Mouse (Mus musculus) small intestine, adult 2 months (tissue): Measurements from ENCODE around the gene Nmur1. TPM values are rescaled to one million over a fixed set of nuclear protein-coding genes. Genes with fewer than 3 reads are reported as not detected.

Experiments used
- H3K27ac ChIP-seq: fragments of 200-500 bp; 2 replicates; pipeline ENCODE4 v1.5.1; 2012; ENCODE audit warnings: low read depth, low read length, control low read depth, inconsistent platforms; ENCODE audit not compliant: insufficient read depth
- H3K27me3 ChIP-seq: fragments of 200-500 bp; 2 replicates; pipeline ENCODE4 v1.6.1; 2012; ENCODE audit warnings: mild to moderate bottlenecking, moderate library complexity, low read length, inconsistent platforms; ENCODE audit not compliant: control insufficient read depth, insufficient read depth
- H3K36me3 ChIP-seq: fragments of 200-500 bp; 2 replicates; pipeline ENCODE4 v1.6.1; 2012; ENCODE audit warnings: mild to moderate bottlenecking, low read length, control low read depth, inconsistent platforms; ENCODE audit not compliant: control insufficient read depth, insufficient read depth
- H3K4me1 ChIP-seq: fragments of 200-500 bp; 2 replicates; pipeline ENCODE4 v1.6.1; 2012; ENCODE audit warnings: low read length, inconsistent platforms, mixed read lengths; ENCODE audit not compliant: control insufficient read depth, insufficient read depth, insufficient read length
- H3K4me3 ChIP-seq: fragments of 200-500 bp; 2 replicates; pipeline ENCODE4 v1.5.1; 2012; ENCODE audit warnings: low read depth, mild to moderate bottlenecking, control low read depth, inconsistent platforms, low read length, moderate library complexity
- CTCF ChIP-seq: fragments of 200-500 bp; IDR thresholded peaks from 2 replicates; pipeline ENCODE4 v1.5.1; 2012; ENCODE audit warnings: low read depth, mild to moderate bottlenecking, control low read depth, inconsistent platforms, low read length, moderate library complexity, mixed read lengths; ENCODE audit not compliant: insufficient replicate concordance, insufficient read length; ENCODE audit errors: extremely low read depth
- POLR2A ChIP-seq: fragments of 200-500 bp; IDR thresholded peaks from 2 replicates; pipeline ENCODE4 v1.6.1; 2012; ENCODE audit warnings: low read depth, mild to moderate bottlenecking, control low read depth, inconsistent platforms, low read length, moderate library complexity
- WGBS: fragments of 180-500 bp; shearing (Covaris S2); methylation state at CpG from one replicate; pipeline ENCODE4 v1.1.7; 2018; 5-methylcytosine and 5-hydroxymethylcytosine counted together
- polyA plus RNA-seq: library from polyadenylated mRNA; depleted of rRNA; stranded (reverse); fragments of >200 nt; gene quantifications from 2 replicates; pipeline ENCODE4 v1.2.3, GENCODE M21; 2012

Gene Nmur1
- polyA plus RNA-seq, 1 experiment, result 11.1 TPM

- no peaks in the 10 kb centered on the region for H3K36me3 ChIP-seq
- no peaks in the 10 kb centered on the region for H3K27me3 ChIP-seq
- peak overlapping the region; percentile 86 for H3K27ac ChIP-seq
- no peak overlapping the region for H3K4me3 ChIP-seq
- peak; percentile 29; the same call in 1 of the 2 replicates for TF ChIP-seq POLR2A
- no peak for TF ChIP-seq CTCF
- WGBS, result 15% methylated on average over 13 of the region's 13 CpGs
- peaks cover 16% of the 10 kb centered on the region for H3K4me1 ChIP-seq
Measured at GRCm38 (mm10) chr1:86447596-86448171, 21.7 kb upstream of the Nmur1 start.

- H3K4me1 ChIP-seq, result peaks cover 19% of the 10 kb centered on the region
- H3K4me3 ChIP-seq, result no peak overlapping the region
- 31% methylated on average over 8 of the region's 8 CpGs for WGBS
Measured at GRCm38 (mm10) chr1:86443386-86444172, 17.6 kb upstream of the Nmur1 start.

GRCm38 (mm10) chr1:86442832-86443231, 16.8 kb upstream of the Nmur1 start:
- no peak for TF ChIP-seq CTCF
- TF ChIP-seq POLR2A, result no peak
- H3K27ac ChIP-seq, result peak overlapping the region; percentile 88
- H3K36me3 ChIP-seq, result no peaks in the 10 kb centered on the region
- H3K27me3 ChIP-seq, result no peaks in the 10 kb centered on the region
- 1% methylated on average over 24 of the region's 24 CpGs for WGBS
- H3K4me3 ChIP-seq, result peak overlapping the region; percentile 62
- peaks cover 22% of the 10 kb centered on the region for H3K4me1 ChIP-seq

More at GRCm38 (mm10) chr1:86443386-86444172, 17.6 kb upstream of the Nmur1 start:
- H3K36me3 ChIP-seq, result no peaks in the 10 kb centered on the region
- no peaks in the 10 kb centered on the region for H3K27me3 ChIP-seq
- peak overlapping the region; percentile 88 for H3K27ac ChIP-seq
- TF ChIP-seq CTCF (no peak), POLR2A (peak; percentile 6; the same call in 1 of the 2 replicates)

DNA sequence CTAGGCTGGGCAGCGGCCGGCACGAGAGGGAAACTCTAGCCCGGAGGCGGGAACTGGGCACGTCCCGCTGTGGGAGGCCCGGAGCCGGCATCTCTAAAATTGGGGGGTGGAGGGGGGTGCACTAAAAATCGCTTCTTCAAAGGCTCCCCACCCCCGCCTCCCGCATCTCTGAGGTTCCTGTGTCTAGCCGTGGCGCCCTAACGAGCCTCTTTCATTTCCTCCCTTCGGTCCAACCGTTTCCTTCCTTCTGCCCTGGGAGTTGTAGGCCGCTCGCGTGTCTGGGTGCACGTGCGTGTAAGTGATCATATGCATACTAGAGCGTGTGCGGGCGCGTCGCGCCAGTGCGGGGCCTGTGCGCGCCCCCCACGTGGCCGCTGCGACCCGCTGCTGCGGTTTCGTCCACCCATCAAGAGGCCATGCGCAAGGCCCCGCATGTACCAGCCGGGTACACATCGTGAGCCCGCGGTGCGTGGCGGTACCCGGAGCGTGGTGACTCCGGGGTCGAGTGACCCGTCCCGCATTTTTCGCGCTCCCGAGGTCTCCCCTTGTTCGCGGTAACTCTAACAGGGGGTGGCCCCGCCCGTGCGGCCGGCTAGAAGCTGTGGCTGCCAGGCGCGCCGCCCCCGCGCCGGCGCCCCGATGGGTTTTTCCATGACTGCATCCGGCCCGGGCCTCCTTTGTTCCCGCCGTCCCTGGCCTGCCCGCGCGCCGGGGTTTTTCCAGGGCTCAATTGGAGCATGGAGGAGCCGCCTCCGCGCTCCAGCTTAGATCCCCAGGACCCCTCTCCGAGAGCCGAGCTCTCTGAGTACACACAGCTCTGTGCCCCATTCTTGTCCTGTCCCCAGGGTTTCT, 16.2 kb upstream of the Nmur1 start:
- Histone ChIP-seq H3K27ac (peak overlapping the region; percentile 88), H3K4me3 (peak overlapping the region; percentile 62), H3K27me3 (no peaks in the 10 kb centered on the region), H3K36me3 (no peaks in the 10 kb centered on the region), H3K4me1 (peaks cover 21% of the 10 kb centered on the region)
- under 1% methylated on average over 81 of the region's 81 CpGs for WGBS
- TF ChIP-seq POLR2A, result peak; percentile 63
- no peak for TF ChIP-seq CTCF

DNA sequence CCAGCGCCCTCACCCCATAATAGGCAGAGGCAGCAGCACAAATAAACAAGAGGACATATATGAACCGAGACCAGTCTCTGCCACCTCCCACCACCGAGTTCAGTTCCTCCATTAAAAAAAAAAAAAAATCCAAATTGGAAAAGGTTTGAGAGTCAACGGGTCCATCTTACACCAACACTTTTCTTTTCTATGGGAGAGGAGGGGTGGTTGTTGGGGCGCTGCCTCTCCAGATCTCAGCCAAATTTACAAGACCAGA, 15.6 kb upstream of the Nmur1 start:
- Histone ChIP-seq H3K27ac (peak overlapping the region; percentile 88), H3K27me3 (no peaks in the 10 kb centered on the region), H3K4me1 (peaks cover 21% of the 10 kb centered on the region), H3K36me3 (no peaks in the 10 kb centered on the region), H3K4me3 (peak overlapping the region; percentile 62)
- WGBS, result 0% methylated on average over 5 of the region's 5 CpGs
- TF ChIP-seq POLR2A, result no peak
- TF ChIP-seq CTCF, result no peak

GRCm38 (mm10) chr1:86440887-86441723, 15.1 kb upstream of the Nmur1 start:
- H3K36me3 ChIP-seq, result no peaks in the 10 kb centered on the region
- WGBS, result under 1% methylated on average over 29 of the region's 29 CpGs
- peak overlapping the region; percentile 88 for H3K27ac ChIP-seq
- H3K27me3 ChIP-seq, result no peaks in the 10 kb centered on the region
- peaks cover 21% of the 10 kb centered on the region for H3K4me1 ChIP-seq
- H3K4me3 ChIP-seq, result peak overlapping the region; percentile 62
- no peak for TF ChIP-seq CTCF
- TF ChIP-seq POLR2A, result 0 out of 2 replicates have a peak, but pooled peaks have one; percentile 7
